ENCODE assay signal across 7 mouse cellular contexts in the genomic region with DNA sequence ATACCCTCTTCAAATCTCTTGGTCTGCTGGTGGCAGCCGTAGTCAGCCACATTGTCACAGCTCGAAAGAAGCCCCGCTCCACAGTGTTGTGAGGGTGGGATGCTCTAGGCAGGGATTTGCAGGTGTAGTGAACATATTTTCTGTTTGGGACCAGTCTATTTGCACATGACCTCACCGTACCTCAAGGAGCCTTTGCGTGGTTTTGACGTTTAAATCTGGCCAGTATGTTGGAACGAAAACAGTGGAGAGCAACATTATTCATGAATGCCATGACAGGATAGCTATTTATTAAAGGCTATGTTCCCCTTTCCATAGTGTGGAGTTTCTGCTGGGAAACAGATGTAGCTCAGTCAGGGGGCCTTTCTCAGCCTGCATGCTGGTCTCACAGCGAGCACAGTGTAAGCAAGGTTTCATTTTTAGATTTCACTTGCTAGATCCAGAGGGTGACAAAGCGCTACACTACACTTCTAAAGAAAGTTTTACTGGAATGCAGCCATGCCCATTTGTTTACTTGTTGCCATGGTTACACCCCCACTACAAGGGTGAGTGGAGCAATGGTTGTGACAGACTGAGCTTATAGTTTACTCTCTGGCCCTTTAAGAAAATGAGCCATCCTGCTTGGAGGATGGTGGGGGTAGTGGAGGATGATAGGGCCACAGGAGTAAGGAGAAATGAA. TPM values are rescaled to one million over a fixed set of nuclear protein-coding genes. Genes with fewer than 3 reads are reported as not detected.
DNase-seq lines count a peak whose midpoint lies in the region; ATAC-seq and TF ChIP-seq lines count a peak whose summit lies in the region.

No protein-coding gene starts in this region.

- 0 out of 2 replicates have a peak overlapping the region, but pooled peaks have one; percentile 38 for H3K9ac ChIP-seq in heart, embryonic 13.5 days

- DNase-seq in left cerebral cortex, adult 18-20 months (ENCODE audit: low spot score in 2 of 2) = peak; percentile 19 to 30
- DNase-seq in left cerebral cortex, adult 2 months (ENCODE audit: extremely low spot score in 1 of 2, low spot score in 2 of 2) = no peak
- peak; percentile 37 for DNase-seq in embryo, embryonic 11 days
- peak; percentile 23 for DNase-seq in retina, embryonic 14.5 days (ENCODE audit: low spot score)
- no peak for DNase-seq in gastrocnemius, postnatal 14 days
- no peak for DNase-seq in spleen, adult 12 weeks (ENCODE audit: low spot score)

- H3K36me3 ChIP-seq in heart, embryonic 13.5 days = peaks cover 80% of the 10 kb centered on the region

- peak overlapping the region; percentile 12 for H3K4me2 ChIP-seq in heart, embryonic 13.5 days

- no peak overlapping the region for H3K27ac ChIP-seq in left cerebral cortex, adult 2 months
- H3K27ac ChIP-seq in heart, embryonic 13.5 days (replicated peaks) = peak overlapping the region; percentile 69

- 0 out of 2 replicates have a peak, but pooled peaks have one; percentile 37 for ATAC-seq in heart, embryonic 13.5 days (ENCODE audit: extremely low read depth, insufficient number of reproducible peaks, low FRiP score, low TSS enrichment)

- H3K4me3 ChIP-seq in left cerebral cortex, adult 2 months = no peak overlapping the region
- no peak overlapping the region for H3K4me3 ChIP-seq in heart, embryonic 13.5 days

- TF ChIP-seq CTCF in left cerebral cortex, adult 2 months (IDR thresholded peaks at IDR 0.05) = no peak

- intact Hi-C loops in left cerebral cortex, adult 2 months (cut with DNase I) = no loop called here
- intact Hi-C loops in gastrocnemius, postnatal 14 days (cut with DNase I; ENCODE audit: low total_unique reads) = no loop called here

- peaks cover 69% of the 10 kb centered on the region for H3K4me1 ChIP-seq in heart, embryonic 13.5 days

- H3K9me3 ChIP-seq in heart, embryonic 13.5 days = no peaks in the 10 kb centered on the region

- whole genome bisulfite sequencing in heart, embryonic 13.5 days = 55% methylated on average over 9 of the region's 9 CpGs

- H3K27me3 ChIP-seq in heart, embryonic 13.5 days (replicated peaks) = no peaks in the 10 kb centered on the region

RNA-seq across cellular contexts. Expression of gene Arhgap44, which starts 52.3 kb away (rescaled TPM):
- total RNA-seq in left cerebral cortex, adult 18-20 months (2021) = 100 to 1,000 TPM; 139 to 154 TPM
- 100 to 1,000 TPM; 137 to 142 TPM for total RNA-seq in left cerebral cortex, adult 2 months (2021)
- polyA plus RNA-seq in heart, embryonic 13.5 days (2015; fragmentation: Nextera tagmentation; extraction: Ambion mirVana) = 10.2 and 11.8 TPM in 2 replicates
- total RNA-seq in gastrocnemius, postnatal 14 days (2021) = 1 to 10 TPM; 5.1 to 5.9 TPM

RNA-seq across cellular contexts. Expression of gene Myocd, which starts 54.7 kb away (rescaled TPM):
- total RNA-seq in left cerebral cortex, adult 18-20 months (2021) = 1 to 10 TPM in 1 of 2 experiments, under 1 TPM in 1; 0.49 to 1.0 TPM
- under 1 TPM; 0.26 to 0.36 TPM for total RNA-seq in left cerebral cortex, adult 2 months (2021)
- polyA plus RNA-seq in heart, embryonic 13.5 days (2015; fragmentation: Nextera tagmentation; extraction: Ambion mirVana) = 60.7 and 67.1 TPM in 2 replicates
- total RNA-seq in gastrocnemius, postnatal 14 days (2021) = 1 to 10 TPM; 1.4 to 1.7 TPM

RNA-seq across cellular contexts. Expression of gene 1700086D15Rik, which starts 55.4 kb away (rescaled TPM):
- total RNA-seq in left cerebral cortex, adult 18-20 months (2021) = 1 to 10 TPM; 2.5 TPM
- total RNA-seq in left cerebral cortex, adult 2 months (2021) = 1 to 10 TPM; 3.5 to 4.0 TPM
- 0.13 and 0.18 TPM in 2 replicates for polyA plus RNA-seq in heart, embryonic 13.5 days (2015; fragmentation: Nextera tagmentation; extraction: Ambion mirVana)
- not detected for total RNA-seq in gastrocnemius, postnatal 14 days (2021)

Comparison
In these comparisons a context has a peak if more than half of its experiments do, and no peak if none do; other contexts are left out.
1. DNase-seq: peak in left cerebral cortex, adult 18-20 months (2 of 2), embryo, embryonic 11 days (single experiment) and retina, embryonic 14.5 days (single experiment); none in left cerebral cortex, adult 2 months (0 of 2), gastrocnemius, postnatal 14 days (single experiment) and spleen, adult 12 weeks (single experiment).
2. RNA of gene Arhgap44, which starts 52.3 kb away (total RNA-seq): 139 to 154 TPM in left cerebral cortex, adult 18-20 months and 137 to 142 TPM in left cerebral cortex, adult 2 months; 5.1 to 5.9 TPM in gastrocnemius, postnatal 14 days; every median in the first group is over 10 times any median in the second.